Mouse (Mus musculus) heart, adult 2 months (tissue): ENCODE results near the gene Khdrbs2. TPM values are rescaled to one million over a fixed set of nuclear protein-coding genes. Genes with fewer than 3 reads are reported as not detected.
A peak's percentile ranks its signal among the peaks of the same experiment; 100 is the strongest.

Experiments used
- DNase-seq, 2 experiments: peaks; one replicate each; pipeline ENCODE4 v3.0.0; 2021
- H3K27ac ChIP-seq: fragments of 200-600 bp; 2 replicates; pipeline ENCODE4 v1.8.1; 2022
- H3K27me3 ChIP-seq: fragments of 200-500 bp; 2 replicates; pipeline ENCODE4 v1.6.1; 2012; ENCODE audit warnings: mild to moderate bottlenecking, low read length, inconsistent platforms, mixed read lengths; ENCODE audit not compliant: control insufficient read depth, insufficient read depth
- H3K36me3 ChIP-seq: fragments of 200-500 bp; 2 replicates; pipeline ENCODE4 v1.6.1; 2012; ENCODE audit warnings: low read length, inconsistent platforms; ENCODE audit not compliant: control insufficient read depth, insufficient read depth
- H3K4me1 ChIP-seq: fragments of 200-500 bp; 2 replicates; pipeline ENCODE4 v1.6.1; 2011; ENCODE audit warnings: low read length; ENCODE audit not compliant: control insufficient read depth, insufficient read depth
- H3K4me3 ChIP-seq: fragments of 200-600 bp; 2 replicates; pipeline ENCODE4 v1.8.1; 2022
- H3K79me2 ChIP-seq: fragments of 200-500 bp; replicated peaks from 2 replicates; pipeline ENCODE4 v1.6.1; 2012; ENCODE audit warnings: mild to moderate bottlenecking, inconsistent platforms, low read length, moderate library complexity, mixed read lengths; ENCODE audit not compliant: control insufficient read depth, insufficient read depth
- H3K9ac ChIP-seq: fragments of 200-500 bp; 2 replicates; pipeline ENCODE4 v1.6.1; 2012; ENCODE audit warnings: low read depth, mild to moderate bottlenecking, control low read depth, inconsistent platforms, low read length, mixed read lengths
- CTCF ChIP-seq: fragments of 200-600 bp; IDR thresholded peaks from 2 replicates; pipeline ENCODE4 v1.8.1; 2022; ENCODE audit warnings: antibody characterized with exemption, mild to moderate bottlenecking, moderate library complexity
- EP300 ChIP-seq: fragments of 200-500 bp; IDR thresholded peaks from 2 replicates; pipeline ENCODE4 v1.6.1; 2011; ENCODE audit warnings: low read depth, low read length, control low read depth; ENCODE audit not compliant: insufficient read depth
- POLR2A ChIP-seq: fragments of 200-500 bp; IDR thresholded peaks from 2 replicates; pipeline ENCODE4 v1.6.1; 2011; ENCODE audit warnings: mild to moderate bottlenecking, low read depth, low read length, control low read depth; ENCODE audit not compliant: insufficient read depth
- WGBS: fragments of 180-500 bp; shearing (Covaris S2); methylation state at CpG from one replicate; pipeline ENCODE4 v1.1.7; 2018; 5-methylcytosine and 5-hydroxymethylcytosine counted together
- intact Hi-C: fragments of 180-260 bp; cut with DNase I; formaldehyde crosslinking; loops from one replicate; pipeline ENCODE4 v1.15.1; 2025
- long read RNA-seq: library from polyadenylated mRNA; stranded (forward); transcript quantifications from one replicate; pipeline ENCODE4 v2.0.0, GENCODE M21; 2021
- polyA plus RNA-seq: library from polyadenylated mRNA; depleted of rRNA; stranded (reverse); fragments of >200 nt; gene quantifications from 2 replicates; pipeline ENCODE4 v1.2.3, GENCODE M21; 2012; rRNA removed
- total RNA-seq, 2 experiments: library from RNA; stranded (reverse); gene quantifications; 2 replicates each; pipeline ENCODE4 v1.2.3; 2021

The Khdrbs2 gene
- total RNA-seq (under 1 TPM in 1 of 2 experiments, not detected in 1; 0.08 TPM), polyA plus RNA-seq (not detected in 2 replicates)
- long read RNA-seq = 0 reads

GRCm38 (mm10) chr1:32172506-32173239 lies at the start of gene Khdrbs2:
Gene Khdrbs2 (plus strand): TSS chr1:32172714.
- 1% methylated on average over 53 of the region's 53 CpGs for WGBS
- H3K79me2 ChIP-seq = no peaks in the 10 kb centered on the region
- H3K36me3 ChIP-seq = no peaks in the 10 kb centered on the region
- no peak within 1 kb of the TSS for H3K9ac ChIP-seq
- H3K4me1 ChIP-seq = no peaks in the 10 kb centered on the region
- intact Hi-C loops = no loop called here
- H3K4me3 ChIP-seq = peak within 1 kb of the TSS; percentile 29
- no peaks in the 10 kb centered on the region; the same call in 1 of the 2 replicates for H3K27me3 ChIP-seq
- H3K27ac ChIP-seq = no peak within 1 kb of the TSS
- no peak for TF ChIP-seq CTCF
- no peak for TF ChIP-seq POLR2A
- TF ChIP-seq EP300 = no peak
- peak; percentile 60 to 64 for DNase-seq

- DNase-seq = no peak
- WGBS = 54% methylated on average over 5 of the region's 5 CpGs
- TF ChIP-seq POLR2A = no peak
- no peak for TF ChIP-seq EP300
- peak; percentile 53 for TF ChIP-seq CTCF
Measured at GRCm38 (mm10) chr1:32174566-32174965, 2.1 kb downstream of the Khdrbs2 start.

DNA sequence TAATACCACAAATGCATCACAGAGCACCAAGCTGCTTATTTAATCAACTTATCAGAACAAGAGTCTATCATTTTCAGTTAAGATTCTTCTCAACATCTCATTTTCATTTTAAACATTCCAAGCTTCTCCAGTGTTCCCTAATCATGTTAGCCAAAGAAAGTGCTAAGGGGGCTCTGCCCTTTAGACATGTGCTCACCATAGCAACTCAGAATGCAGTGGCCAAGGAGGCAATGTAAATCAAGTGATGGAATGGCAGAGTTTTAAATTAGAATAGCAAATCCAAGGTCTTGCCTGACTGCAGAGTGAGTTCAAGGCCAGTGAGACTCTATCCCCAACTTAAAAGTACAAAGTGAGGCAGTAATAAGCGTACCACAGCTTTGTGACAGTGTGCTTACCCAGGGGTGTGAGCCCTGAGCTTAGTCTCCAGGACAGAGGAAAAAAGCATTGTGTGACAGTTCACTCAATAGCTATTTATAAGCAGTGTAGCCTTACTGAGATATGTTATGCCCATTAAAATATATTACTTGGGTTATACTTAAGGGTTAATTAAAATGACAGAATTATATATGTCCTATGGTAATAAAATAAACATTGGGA lies 27.2 kb downstream of the Khdrbs2 start:
- no peak overlapping the region for H3K9ac ChIP-seq
- intact Hi-C loops = no loop called here
- TF ChIP-seq POLR2A = no peak
- no peak for TF ChIP-seq CTCF
- no peak for TF ChIP-seq EP300
- no peaks in the 10 kb centered on the region for H3K79me2 ChIP-seq
- WGBS = 63% methylated on average over 1 of the region's 1 CpGs
- H3K4me1 ChIP-seq = no peaks in the 10 kb centered on the region
- H3K4me3 ChIP-seq = no peak overlapping the region
- no peak overlapping the region for H3K27ac ChIP-seq
- H3K27me3 ChIP-seq = no peaks in the 10 kb centered on the region
- H3K36me3 ChIP-seq = no peaks in the 10 kb centered on the region
- no peak for DNase-seq

More at GRCm38 (mm10) chr1:32174566-32174965, 2.1 kb downstream of the Khdrbs2 start:
- no peak overlapping the region for H3K4me3 ChIP-seq
- H3K36me3 ChIP-seq = no peaks in the 10 kb centered on the region
- H3K9ac ChIP-seq = no peak overlapping the region
- no peak overlapping the region for H3K27ac ChIP-seq
- intact Hi-C loops = no loop called here
- no peaks in the 10 kb centered on the region; the same call in 1 of the 2 replicates for H3K27me3 ChIP-seq
- H3K79me2 ChIP-seq = no peaks in the 10 kb centered on the region
- no peaks in the 10 kb centered on the region for H3K4me1 ChIP-seq

DNA sequence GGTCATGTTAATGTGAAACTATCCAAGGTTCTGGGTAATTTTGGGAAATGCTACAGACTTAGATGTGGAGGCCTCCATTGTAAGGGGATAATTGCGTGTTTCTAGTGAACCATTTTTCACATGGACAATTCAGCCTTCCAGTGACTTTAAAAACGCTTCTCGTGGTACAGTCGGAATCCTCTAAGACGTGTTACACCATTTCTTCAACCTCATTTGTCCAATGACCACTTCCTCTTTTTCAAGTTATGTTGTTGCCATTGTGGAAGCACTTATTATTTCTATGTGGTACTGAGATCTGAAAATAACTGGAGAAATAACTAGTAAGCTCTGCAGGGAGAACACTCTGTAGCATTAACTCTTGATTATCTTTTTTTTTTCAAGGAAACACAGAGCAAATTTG lies 75.9 kb downstream of the Khdrbs2 start:
- intact Hi-C loops = no loop called here
- Histone ChIP-seq H3K79me2 (no peaks in the 10 kb centered on the region), H3K4me1 (no peaks in the 10 kb centered on the region), H3K27ac (no peak overlapping the region), H3K36me3 (no peaks in the 10 kb centered on the region), H3K9ac (no peak overlapping the region), H3K27me3 (no peaks in the 10 kb centered on the region), H3K4me3 (no peak overlapping the region)
- TF ChIP-seq POLR2A (no peak), EP300 (no peak), CTCF (no peak)
- 68% methylated on average over 5 of the region's 5 CpGs for WGBS
- no peak for DNase-seq

DNA sequence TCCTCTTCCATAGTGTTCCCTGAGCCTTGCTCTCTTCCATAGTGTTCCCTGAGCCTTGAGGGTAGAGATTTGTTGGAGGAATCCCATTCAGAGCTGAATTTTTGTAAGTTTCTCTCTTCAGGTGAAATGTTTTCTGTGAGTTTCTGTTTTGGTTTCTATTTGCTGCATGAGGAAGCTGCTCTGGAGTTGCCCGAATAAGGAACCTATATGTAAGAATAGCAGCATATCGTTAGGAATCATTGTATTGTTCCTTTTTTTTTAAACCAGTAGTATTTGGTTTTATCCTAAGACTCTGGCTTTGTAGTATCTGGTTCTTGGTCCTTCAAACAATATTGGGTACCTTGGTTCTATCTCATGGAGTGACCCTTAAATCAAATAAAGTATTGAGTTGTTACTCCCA lies 77.1 kb downstream of the Khdrbs2 start:
- no peaks in the 10 kb centered on the region for H3K79me2 ChIP-seq
- no peaks in the 10 kb centered on the region for H3K27me3 ChIP-seq
- no peak overlapping the region for H3K9ac ChIP-seq
- TF ChIP-seq POLR2A (no peak), CTCF (no peak), EP300 (no peak)
- intact Hi-C loops = no loop called here
- no peaks in the 10 kb centered on the region for H3K4me1 ChIP-seq
- H3K36me3 ChIP-seq = no peaks in the 10 kb centered on the region
- 77% methylated on average over 2 of the region's 2 CpGs for whole genome bisulfite sequencing
- H3K4me3 ChIP-seq = no peak overlapping the region
- H3K27ac ChIP-seq = no peak overlapping the region
- DNase-seq = no peak

DNA sequence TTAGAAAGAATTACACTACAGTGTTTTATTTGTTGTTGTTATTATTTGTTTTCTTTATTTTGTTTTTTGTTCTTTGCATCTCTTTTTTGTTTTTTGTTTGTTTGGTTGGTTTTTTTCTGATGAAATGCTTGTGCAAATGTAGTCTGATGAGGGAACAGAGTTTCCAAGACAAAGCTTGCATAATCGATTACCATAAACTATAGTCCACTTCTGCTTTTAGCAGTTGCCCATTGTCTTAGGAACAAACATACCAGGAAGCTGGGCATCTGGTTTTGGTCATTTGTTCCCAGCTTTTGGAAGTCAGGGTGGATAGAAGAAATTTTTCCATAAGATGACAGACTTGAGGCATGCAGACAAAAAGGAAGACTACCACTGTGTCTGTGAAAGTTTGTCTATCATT lies 77.8 kb downstream of the Khdrbs2 start:
- H3K79me2 ChIP-seq = no peaks in the 10 kb centered on the region
- DNase-seq = no peak
- intact Hi-C loops = no loop called here
- no peaks in the 10 kb centered on the region for H3K36me3 ChIP-seq
- no peak overlapping the region for H3K9ac ChIP-seq
- no peaks in the 10 kb centered on the region for H3K4me1 ChIP-seq
- no peak for TF ChIP-seq EP300
- TF ChIP-seq CTCF = no peak
- no peak for TF ChIP-seq POLR2A
- 78% methylated on average over 1 of the region's 1 CpGs for WGBS
- H3K4me3 ChIP-seq = no peak overlapping the region
- H3K27ac ChIP-seq = no peak overlapping the region
- H3K27me3 ChIP-seq = no peaks in the 10 kb centered on the region
